Mouse (Mus musculus) CD4-positive, CD25-positive, alpha-beta regulatory T cell, adult 2 months (primary cell): ENCODE measurements at regions not wholly inside any gene's neighbourhood (a gene's known extent, or its start where the extent isn't known, plus 50 kb on each side); places are given as distances from the start of the nearest gene placed in this dataset.

Experiments
- DNase-seq: peaks from one replicate; pipeline ENCODE4 v3.0.0-alpha.2; 2012; ENCODE audit warnings: low read depth, low spot score

GRCm38 (mm10) chr10:66796296-66796695, 299.6 kb upstream of the Jmjd1c start:
- no peak for DNase-seq

DNA sequence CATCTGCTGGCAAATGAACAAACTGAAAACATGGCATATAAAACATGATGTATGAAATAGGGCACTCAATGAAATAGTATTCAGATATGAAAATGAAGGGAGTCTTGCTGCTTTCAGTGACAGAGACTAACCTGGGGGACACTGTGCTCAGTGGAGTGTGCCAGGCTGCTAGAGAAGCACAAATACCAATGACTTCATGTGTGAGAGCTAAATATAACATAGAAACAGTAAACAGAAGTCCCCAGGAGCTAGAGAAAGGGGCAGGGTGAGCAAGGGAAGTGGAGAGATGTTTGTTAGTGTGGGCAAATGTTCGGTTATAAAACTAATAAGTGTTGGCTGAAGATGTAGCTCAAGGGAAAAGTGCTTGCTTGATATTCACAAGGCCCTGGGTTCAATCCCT, 293.2 kb upstream of the Jmjd1c start:
- no peak for DNase-seq

- DNase-seq = peak; percentile 71
Measured at GRCm38 (mm10) chr10:66807261-66807968, 288.5 kb upstream of the Jmjd1c start.

DNA sequence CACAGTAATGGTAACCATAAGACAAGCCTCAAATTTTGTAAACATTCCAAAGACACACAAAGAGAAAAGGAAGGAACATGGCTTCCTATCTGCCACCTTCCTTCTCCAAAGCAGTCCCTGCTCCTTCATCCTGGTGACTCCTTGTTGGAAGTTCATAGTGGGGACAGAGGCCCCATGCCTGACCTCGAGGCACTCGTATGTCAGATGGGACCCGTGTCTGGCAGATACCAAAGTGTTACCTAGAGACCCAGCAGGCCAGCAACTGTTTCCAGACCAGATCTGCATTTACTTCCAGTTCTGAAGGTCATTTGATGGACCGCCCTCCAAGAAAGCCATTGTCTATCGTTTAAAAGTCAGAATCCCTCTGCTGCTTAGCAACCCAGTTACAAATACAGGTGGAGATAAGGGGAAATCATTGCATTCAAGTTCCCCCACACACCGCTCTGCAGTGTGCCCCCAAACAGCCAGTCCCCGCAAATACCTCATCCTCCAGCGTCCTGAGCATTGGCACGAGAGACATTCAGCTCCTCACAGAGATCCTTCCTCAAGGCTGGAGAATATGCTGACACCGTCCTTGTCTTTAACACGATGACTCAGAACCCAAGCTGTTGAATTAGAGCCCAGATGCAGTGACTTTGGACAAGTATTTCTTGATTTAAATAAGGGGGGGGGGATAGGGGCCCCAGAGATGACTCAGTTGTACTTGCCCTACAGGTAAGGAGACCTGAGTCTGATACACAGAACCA, 283.2 kb upstream of the Jmjd1c start:
- no peak for DNase-seq

DNA sequence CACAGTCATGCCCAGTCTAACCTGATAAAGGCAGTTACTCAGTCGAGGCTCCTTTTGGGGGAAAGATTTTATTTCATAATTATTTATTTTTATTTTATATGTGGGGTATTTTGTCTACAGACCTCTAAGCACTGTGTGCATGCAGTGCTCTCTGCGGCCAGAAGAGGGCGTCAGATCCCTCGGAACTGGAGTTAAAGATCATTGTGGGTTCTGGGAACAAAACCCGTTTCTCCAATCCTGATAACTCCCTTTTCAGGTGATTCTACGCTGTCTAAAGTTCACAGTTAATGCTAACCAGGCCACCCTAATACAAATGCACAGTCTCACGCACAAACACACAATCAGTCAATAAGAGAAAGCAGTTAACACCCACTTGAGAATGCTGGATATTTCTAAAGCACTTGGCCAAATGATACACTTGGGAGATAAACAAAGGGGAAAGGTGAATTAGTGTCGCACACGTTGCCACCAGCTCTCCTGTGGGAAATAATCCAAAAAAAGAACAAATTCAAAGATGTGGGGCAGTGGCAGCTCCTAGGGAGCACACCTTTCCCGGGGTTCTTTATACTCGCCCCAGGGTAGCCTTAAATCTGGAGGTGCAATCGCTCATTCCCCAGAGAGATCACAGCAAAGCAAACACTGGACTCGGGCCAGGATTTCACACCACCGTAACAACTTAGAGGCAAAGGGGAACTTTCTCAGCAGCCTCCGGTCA, 281.9 kb upstream of the Jmjd1c start:
- DNase-seq = no peak

DNA sequence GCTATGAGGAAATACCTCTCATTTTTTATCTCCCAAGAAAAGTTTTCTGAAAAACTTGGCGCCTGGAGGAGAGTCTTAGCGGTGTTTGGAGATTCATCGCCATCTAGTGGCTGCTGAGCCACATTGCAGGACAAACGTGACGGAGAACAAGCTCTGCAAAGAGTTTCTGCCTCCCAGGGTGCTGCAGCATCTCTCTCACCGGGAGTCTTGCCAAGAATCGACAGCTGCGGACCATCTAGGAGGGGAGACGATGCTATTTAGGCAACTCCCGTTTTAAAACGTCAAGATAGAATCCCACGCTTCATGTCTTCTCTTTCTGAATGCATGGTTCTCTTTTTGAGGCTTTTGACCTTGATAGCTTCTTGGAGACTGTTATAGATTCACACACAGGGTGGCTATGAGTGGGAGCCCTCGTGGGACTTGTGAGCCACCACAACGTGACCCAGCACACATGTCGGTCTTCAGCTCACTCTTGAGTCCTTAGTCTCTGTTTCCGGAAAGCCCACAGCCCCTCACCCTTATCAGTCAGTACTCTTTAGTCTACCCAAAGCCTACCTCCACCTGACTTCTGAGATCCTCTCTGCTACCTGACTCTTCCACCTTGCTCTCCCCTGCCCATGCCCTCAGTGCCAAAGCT, 281.2 kb upstream of the Jmjd1c start:
- peak; percentile 71 for DNase-seq

GRCm38 (mm10) chr10:66815951-66816350, 280.0 kb upstream of the Jmjd1c start:
- no peak for DNase-seq

GRCm38 (mm10) chr10:66816776-66817175, 279.1 kb upstream of the Jmjd1c start:
- DNase-seq = no peak

DNA sequence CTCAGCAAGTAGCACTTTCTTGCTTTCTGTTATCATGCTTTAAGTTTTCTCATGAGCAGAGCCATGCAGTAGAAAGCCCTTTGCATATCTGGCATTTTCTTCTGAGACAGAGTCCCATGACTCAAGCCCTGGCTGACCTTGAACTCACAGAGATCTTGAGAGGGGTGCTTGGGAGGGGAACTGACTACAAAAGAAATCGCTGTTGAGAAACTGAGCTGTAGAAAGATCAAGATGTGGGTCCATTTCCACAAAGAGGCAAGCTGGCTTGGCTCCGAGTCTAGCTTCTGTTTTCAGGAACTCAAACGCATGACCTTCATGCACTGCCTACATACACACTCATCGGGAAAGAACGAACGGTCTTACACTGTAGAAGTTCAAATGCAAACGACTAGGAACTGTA, 278.0 kb upstream of the Jmjd1c start:
- no peak for DNase-seq

DNA sequence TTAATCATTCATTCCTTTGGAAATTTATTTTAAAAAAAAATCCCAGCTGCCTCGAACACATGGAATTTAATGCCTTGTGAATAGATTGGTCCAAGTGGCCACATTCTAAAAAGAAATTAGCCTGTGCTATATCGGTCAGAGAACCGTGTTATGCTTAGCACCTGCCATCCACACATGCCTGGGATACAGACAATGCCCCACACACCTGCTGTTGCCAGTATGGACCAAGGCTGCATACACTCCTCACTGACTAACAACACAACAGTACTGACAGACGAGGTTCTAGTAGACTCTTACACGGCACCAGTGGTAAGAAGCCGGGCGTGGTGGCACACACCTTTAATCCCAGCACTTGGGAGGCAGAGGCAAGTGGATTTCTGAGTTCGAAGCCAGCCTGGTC, 276.4 kb upstream of the Jmjd1c start:
- DNase-seq = no peak

DNA sequence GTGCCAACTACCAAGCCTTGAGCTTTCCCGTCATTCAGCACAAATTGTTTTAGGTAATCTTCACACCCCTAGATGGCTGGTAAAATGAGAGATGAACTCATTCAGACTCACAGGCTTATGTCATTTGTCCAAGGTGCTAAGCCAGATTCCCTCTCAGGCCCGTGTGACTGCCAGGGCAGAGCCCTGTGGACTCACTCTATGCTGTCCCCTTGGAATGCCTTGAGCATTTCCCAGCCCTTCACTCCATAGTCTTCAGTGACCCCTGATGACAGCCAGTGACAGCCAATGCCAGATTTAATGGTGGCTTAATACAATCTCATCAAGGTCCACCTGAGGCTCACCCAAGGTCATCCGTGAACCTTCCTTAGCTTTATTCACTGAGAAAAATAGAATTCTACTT, 270.2 kb upstream of the Jmjd1c start:
- DNase-seq = no peak

DNA sequence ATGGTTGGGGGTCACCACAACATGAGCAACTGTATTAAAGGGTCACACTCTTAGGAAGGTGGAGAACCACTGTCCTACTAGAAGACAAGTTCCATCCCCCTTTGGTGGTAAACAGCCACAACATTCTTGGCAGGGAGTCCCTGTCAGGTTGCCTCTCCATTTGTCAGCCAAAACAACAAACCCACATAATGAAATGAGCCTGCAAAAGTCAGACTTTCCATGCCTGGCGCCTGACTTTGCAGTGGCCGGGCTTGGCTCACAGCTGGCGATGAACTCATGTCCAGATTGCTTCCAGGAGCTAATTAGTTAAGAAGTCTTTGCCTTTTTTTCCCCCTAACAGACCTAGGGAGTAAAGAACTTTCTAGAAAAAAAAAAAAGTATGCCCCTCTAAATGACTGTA, 269.6 kb upstream of the Jmjd1c start:
- no peak for DNase-seq

DNA sequence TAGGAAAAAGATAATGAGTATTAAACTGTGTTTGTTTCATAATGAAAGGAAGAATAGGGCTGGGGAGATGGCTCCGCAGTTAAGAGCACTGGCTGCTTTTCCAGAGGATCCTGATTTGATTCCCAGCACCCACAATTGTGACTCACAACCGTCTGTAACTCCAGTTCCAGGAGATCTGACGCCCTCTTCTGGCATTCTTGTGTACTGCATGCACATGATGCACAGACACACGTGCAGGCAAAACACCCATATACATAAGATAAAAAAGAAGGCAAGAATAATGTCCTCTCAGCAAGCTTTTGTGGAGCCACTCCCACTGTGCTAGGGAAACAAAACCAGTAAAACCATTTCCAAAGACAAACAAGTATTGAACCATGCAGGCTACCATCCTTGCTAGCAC, 261.0 kb upstream of the Jmjd1c start:
- DNase-seq = no peak

GRCm38 (mm10) chr10:66839058-66839457, 256.9 kb upstream of the Jmjd1c start:
- DNase-seq = no peak

GRCm38 (mm10) chr10:66843258-66843657, 252.7 kb upstream of the Jmjd1c start:
- no peak for DNase-seq

GRCm38 (mm10) chr10:66848778-66849177, 247.1 kb upstream of the Jmjd1c start:
- DNase-seq = no peak

- DNase-seq = no peak
Measured at GRCm38 (mm10) chr10:66849681-66850080, 246.2 kb upstream of the Jmjd1c start.

GRCm38 (mm10) chr10:66850972-66851478, 244.9 kb upstream of the Jmjd1c start:
- DNase-seq = no peak

GRCm38 (mm10) chr10:66851841-66852240, 244.1 kb upstream of the Jmjd1c start:
- no peak for DNase-seq

DNA sequence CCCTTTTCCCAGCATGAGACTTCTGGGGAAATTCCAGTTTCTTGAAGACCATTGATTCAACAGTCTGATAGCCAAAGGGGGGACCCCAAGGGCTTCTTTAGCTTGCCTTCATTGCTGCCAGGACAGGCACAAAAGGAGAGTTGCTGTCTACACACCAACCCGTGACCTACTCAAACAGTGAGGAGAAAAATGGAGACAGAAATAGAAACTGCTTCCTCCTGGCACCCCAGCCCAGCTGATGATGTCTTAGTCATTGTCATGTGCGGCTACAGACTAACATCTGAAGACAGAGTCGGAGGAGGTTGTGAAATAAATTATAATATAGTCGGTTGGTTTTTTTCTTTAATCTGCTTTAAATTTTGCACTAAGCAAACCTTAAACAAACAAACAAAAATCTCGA, 243.2 kb upstream of the Jmjd1c start:
- DNase-seq = peak; percentile 31

DNA sequence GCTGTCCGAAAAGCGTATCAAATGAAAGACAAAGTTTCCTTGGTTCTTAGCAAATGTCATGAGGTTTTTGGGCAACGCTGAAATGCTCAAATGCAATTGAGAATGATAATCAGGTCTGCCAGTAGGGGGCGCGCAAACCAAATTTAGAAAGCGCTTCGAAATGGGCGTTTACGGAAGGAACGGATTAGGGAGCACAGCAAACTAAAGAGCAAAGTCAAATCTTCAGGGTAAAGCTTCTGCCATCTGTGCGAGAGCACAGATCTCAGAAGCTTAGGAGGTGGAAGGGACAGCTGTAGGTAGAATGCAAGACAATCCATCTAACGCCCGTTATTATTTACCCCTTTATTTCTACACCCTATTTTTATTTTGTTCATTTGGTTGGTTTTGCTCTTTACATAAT, 242.7 kb upstream of the Jmjd1c start:
- peak; percentile 86 for DNase-seq

DNA sequence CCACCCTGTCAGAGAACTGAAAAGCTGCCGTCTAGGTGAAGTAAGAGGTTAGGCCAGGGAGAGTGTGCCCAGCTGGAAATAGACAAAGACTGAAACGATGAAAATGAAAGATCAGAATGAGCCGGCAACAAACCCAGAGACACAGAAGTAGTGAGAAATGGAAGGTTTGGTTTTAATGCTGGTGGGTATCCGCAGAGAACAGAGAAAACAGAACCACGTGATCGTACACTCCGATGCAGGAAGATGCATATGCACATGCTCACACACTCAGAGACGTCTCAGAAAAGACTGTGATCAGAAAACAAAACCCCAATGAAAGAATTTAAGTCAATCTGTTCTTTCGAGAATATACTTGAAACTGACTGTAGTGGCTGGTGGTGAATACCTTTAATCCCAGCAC, 241.0 kb upstream of the Jmjd1c start:
- no peak for DNase-seq
